Mouse (Mus musculus) lung, adult 18-20 months (tissue): ENCODE measurements around the gene H2al1j.
"Not testable (repeated sequence)": the region's sequence is repeated elsewhere in the genome, so short reads cannot be mapped to it uniquely, and the experiment has no call there.

Experiments used
- DNase-seq, 2 experiments: peaks; one replicate each; pipeline ENCODE4 v3.0.0; 2022; ENCODE audit warnings: mixed read lengths in 2 of 2

H2al1j gene

DNA sequence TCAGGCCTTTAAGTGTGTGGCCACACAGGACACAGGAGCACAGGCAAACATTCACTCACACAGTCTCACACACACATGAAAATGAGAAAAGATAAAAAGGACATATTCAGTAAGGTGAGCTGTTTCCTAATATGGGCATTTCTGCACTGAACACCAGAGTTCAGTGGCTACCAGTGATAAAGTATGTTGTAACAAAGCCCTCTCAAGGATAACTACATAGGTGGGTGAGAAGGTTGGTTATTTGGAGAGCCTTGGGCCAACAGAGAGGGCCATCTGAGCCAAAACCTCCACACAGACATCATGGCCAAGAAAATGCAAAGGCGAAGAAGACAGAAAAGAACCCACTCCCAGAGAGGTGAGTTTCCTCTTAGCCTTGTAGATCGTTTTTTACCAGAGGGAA is at the start of gene H2al1j:
Gene H2al1j, plus strand, starts transcription at position 301 of the 400 bp plus-strand sequence.
- not testable (repeated sequence) for DNase-seq

DNA sequence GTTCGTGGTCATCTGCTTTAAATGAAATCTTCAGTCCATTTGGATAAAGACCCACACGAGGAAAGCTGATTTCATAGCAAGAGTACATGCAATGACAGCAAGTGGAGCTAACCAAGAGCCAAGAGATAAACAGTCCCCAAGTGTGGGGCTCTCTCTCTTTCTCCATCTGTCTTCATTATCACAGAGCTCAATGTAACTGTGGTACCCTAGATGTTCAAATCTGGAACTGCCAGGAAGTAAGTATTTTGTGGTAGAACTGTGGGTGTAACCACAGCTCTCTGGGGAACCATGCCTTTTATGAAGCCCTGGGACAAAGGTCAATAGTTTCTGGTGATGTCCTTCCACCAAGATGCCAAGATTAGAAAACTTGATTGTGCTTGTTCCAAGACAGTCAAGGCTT is 46.9 kb upstream of the H2al1j start:
- no peak for DNase-seq

DNA sequence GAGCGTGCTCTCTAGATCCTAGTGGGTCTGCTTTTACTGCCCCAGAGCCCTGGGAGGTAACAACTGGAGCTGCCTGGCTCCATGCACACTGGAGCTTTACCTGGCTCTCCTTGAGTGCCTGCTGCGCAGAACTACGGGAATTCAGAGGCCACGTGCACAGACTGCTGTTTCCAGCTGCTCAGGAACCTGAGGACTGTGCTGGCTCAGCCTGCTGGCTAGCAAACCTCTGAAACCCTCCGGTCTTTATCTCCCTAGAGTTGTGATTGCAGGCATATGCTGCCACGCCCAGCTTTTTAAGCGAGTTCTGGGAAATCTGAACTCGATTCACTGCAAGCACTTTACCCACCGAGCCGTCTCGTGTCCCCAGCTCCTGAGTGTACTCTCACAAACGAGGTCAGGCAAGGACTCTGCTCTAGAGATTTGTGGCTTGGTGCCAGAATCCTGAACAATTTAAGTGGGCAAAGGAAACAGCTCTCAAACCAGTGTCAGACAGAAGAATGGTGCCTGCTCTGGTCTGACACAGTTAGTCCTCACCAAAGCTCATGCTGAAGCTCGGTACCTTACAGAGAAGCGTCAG is 39.2 kb upstream of the H2al1j start:
- DNase-seq: peak; percentile 20 to 49

DNA sequence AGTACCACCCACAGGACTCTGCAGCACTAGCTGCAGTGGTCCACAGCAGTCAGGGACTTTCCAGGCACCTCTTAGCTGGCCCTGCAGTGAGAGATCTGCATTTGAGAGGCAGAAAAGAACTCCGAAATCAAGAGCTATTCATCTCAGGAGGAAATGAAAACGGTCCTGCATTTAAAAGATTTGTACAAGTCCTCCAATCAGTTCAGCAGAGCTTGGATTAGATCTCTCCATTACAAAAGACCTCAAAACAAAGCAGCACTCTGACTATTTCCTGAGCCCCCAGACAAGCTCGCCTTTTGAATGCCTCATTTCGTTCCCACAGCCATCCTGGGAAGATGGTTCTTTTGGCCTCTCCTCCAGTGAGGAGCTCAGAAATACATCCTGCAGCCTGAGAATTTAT is 38.4 kb upstream of the H2al1j start:
- no peak for DNase-seq

DNA sequence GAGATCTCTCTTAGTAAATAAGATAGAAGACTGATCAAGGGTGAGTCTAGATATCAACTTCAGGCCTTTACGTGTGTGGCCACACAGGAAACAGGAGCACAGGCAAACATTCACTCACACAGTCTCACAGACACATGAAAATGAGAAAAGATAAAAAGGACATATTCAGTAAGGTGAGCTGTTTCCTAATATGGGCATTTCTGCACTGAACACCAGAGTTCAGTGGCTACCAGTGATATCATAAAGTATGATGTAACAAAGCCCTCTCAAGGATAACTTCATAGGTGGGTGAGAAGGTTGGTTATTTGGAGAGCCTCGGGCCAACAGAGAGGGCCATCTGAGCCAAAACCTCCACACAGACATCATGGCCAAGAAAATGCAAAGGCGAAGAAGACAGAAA is 28.7 kb upstream of the H2al1j start, which contains the start of gene H2al1a:
Gene H2al1a, plus strand, starts transcription at position 301 of the 400 bp plus-strand sequence.
- DNase-seq: not testable (repeated sequence)

DNA sequence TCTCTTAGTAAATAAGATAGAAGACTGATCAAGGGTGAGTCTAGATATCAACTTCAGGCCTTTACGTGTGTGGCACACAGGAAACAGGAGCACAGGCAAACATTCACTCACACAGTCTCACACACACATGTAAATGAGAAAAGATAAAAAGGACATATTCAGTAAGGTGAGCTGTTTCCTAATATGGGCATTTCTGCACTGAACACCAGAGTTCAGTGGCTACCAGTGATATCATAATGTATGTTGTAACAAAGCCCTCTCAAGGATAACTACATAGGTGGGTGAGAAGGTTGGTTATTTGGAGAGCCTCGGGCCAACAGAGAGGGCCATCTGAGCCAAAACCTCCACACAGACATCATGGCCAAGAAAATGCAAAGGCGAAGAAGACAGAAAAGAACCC is 25.5 kb upstream of the H2al1j start, which contains the start of gene H2al1b:
Gene H2al1b, plus strand, starts transcription at position 301 of the 400 bp plus-strand sequence.
- not testable (repeated sequence) for DNase-seq

DNA sequence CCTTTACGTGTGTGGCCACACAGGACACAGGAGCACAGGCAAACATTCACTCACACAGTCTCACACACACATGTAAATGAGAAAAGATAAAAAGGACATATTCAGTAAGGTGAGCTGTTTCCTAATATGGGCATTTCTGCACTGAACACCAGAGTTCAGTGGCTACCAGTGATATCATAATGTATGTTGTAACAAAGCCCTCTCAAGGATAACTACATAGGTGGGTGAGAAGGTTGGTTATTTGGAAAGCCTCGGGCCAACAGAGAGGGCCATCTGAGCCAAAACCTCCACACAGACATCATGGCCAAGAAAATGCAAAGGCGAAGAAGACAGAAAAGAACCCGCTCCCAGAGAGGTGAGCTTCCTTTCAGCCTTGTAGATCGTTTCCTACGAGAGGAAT is 22.3 kb upstream of the H2al1j start, which contains the start of gene H2al1c:
Gene H2al1c, plus strand, starts transcription at position 301 of the 400 bp plus-strand sequence.
- not testable (repeated sequence) for DNase-seq

DNA sequence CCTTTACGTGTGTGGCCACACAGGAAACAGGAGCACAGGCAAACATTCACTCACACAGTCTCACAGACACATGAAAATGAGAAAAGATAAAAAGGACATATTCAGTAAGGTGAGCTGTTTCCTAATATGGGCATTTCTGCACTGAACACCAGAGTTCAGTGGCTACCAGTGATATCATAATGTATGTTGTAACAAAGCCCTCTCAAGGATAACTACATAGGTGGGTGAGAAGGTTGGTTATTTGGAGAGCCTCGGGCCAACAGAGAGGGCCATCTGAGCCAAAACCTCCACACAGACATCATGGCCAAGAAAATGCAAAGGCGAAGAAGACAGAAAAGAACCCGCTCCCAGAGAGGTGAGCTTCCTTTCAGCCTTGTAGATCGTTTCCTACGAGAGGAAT is 19.1 kb upstream of the H2al1j start, which contains the start of gene H2al1d:
Gene H2al1d, plus strand, starts transcription at position 301 of the 400 bp plus-strand sequence.
- DNase-seq: not testable (repeated sequence)

DNA sequence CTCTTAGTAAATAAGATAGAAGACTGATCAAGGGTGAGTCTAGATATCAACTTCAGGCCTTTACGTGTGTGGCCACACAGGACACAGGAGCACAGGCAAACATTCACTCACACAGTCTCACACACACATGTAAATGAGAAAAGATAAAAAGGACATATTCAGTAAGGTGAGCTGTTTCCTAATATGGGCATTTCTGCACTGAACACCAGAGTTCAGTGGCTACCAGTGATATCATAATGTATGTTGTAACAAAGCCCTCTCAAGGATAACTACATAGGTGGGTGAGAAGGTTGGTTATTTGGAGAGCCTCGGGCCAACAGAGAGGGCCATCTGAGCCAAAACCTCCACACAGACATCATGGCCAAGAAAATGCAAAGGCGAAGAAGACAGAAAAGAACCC is 16.0 kb upstream of the H2al1j start, which contains the start of gene H2al1e:
Gene H2al1e, plus strand, starts transcription at position 301 of the 400 bp plus-strand sequence.
- not testable (repeated sequence) for DNase-seq

DNA sequence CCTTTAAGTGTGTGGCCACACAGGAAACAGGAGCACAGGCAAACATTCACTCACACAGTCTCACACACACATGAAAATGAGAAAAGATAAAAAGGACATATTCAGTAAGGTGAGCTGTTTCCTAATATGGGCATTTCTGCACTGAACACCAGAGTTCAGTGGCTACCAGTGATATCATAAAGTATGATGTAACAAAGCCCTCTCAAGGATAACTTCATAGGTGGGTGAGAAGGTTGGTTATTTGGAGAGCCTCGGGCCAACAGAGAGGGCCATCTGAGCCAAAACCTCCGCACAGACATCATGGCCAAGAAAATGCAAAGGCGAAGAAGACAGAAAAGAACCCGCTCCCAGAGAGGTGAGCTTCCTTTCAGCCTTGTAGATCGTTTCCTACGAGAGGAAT is 12.8 kb upstream of the H2al1j start, which contains the start of gene H2al1f:
Gene H2al1f, plus strand, starts transcription at position 301 of the 400 bp plus-strand sequence.
- not testable (repeated sequence) for DNase-seq

DNA sequence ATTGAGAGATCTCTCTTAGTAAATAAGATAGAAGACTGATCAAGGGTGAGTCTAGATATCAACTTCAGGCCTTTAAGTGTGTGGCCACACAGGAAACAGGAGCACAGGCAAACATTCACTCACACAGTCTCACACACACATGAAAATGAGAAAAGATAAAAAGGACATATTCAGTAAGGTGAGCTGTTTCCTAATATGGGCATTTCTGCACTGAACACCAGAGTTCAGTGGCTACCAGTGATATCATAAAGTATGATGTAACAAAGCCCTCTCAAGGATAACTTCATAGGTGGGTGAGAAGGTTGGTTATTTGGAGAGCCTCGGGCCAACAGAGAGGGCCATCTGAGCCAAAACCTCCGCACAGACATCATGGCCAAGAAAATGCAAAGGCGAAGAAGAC is 9.7 kb upstream of the H2al1j start, which contains the start of gene H2al1g:
Gene H2al1g, plus strand, starts transcription at position 301 of the 400 bp plus-strand sequence.
- not testable (repeated sequence) for DNase-seq

DNA sequence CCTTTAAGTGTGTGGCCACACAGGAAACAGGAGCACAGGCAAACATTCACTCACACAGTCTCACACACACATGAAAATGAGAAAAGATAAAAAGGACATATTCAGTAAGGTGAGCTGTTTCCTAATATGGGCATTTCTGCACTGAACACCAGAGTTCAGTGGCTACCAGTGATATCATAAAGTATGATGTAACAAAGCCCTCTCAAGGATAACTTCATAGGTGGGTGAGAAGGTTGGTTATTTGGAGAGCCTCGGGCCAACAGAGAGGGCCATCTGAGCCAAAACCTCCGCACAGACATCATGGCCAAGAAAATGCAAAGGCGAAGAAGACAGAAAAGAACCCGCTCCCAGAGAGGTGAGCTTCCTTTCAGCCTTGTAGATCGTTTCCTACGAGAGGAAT is 6.4 kb upstream of the H2al1j start, which contains the start of gene H2al1h:
Gene H2al1h, plus strand, starts transcription at position 301 of the 400 bp plus-strand sequence.
- DNase-seq: not testable (repeated sequence)

DNA sequence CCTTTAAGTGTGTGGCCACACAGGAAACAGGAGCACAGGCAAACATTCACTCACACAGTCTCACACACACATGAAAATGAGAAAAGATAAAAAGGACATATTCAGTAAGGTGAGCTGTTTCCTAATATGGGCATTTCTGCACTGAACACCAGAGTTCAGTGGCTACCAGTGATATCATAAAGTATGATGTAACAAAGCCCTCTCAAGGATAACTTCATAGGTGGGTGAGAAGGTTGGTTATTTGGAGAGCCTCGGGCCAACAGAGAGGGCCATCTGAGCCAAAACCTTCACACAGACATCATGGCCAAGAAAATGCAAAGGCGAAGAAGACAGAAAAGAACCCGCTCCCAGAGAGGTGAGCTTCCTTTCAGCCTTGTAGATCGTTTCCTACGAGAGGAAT is 3.3 kb upstream of the H2al1j start, which contains the start of gene H2al1i:
Gene H2al1i, plus strand, starts transcription at position 301 of the 400 bp plus-strand sequence.
- not testable (repeated sequence) for DNase-seq

DNA sequence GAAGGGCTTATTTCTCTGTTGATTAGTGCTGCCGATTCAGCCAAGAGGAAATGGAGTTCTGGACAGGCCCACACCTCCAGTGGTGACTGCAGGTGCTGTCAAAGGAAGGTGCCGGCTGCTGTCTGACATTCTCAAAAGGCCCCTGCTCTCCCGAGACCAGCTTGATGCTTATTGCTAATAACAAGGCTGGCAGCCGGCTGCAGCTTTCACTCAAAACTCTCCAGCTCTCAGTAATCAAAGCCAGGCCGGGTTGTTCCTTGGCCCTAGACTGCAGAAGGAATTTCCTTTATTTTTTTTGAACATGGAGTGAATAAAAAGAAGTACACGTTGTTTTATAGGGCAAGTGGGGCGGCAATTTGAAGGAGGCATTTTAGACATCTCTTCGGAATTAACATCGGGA is 18.1 kb downstream of the H2al1j start:
- peak in 1 of 2 experiments; percentile 10 for DNase-seq

DNA sequence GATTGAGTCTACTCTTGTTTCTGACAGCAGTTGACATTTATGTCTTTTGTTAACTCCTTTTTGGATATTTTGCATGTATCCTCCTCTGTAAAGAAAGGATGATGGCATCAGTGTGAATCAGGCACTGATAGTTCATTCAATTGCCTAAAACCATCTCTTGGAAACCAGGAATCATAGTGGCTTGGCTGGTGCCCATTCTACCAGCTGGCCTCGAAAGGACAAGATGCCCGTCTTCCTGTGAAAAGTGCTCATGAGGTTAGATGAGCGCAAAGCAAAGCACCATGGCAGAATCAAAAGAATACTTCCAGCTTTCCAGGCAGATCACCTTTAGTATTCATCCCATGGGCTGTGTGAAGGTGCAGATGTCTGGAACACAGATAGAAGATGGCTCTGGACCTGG is 19.1 kb downstream of the H2al1j start:
- no peak for DNase-seq

DNA sequence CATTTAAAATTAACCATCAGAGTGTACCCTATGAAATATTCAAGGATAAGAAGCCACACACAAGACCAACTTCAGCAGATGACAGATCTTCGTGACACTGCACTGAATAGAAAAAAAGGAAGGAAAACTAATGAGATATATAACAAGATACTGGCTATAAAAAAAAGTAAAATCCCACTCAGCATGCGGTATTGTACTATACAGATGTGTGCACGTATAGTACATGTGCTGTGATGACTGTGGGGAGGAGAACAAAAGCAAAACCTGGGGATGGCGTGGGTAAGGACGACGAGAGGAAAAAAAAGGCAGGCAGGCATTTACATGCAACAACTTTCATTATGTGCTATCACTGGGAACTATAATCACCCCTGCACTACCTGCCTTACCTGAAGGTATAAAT is 33.2 kb downstream of the H2al1j start:
- DNase-seq: no peak

DNA sequence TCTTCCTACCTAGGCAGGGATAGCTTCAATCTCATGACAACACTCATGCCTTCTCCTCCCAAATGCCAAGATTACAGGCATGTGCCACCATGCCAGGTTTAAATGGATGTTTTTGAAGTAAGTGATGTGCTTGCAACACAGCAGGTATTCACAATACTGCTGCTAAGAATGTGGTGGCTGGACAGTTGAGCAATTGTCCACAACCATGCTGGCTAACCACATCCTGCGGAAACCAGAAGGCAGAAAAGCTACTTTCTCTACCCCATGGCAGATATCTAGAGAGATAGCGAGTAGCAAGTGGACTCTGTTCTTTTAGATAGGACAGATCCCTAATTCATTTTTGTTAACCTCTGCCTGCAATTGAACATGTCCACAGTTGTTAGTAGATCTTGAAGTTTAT is 33.6 kb downstream of the H2al1j start:
- DNase-seq: no peak

DNA sequence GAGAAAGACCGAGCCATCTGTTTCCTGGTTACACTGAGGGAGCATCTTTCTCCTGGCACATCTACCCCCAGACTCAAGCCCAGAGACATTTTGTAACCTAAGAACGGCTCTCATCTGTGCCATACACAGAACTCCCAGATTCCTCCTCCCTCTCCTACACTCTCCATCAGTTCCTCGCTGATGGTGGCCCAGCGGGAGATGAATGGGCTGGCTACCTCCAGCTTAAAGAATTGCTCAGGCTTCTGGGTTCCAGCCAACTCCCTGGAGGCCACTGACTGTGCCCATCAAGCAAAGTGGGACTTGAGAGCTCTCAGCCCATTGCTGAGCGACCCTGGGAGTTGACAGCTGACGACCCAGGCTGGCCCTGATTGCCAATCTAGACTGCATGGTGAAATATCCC is 36.3 kb downstream of the H2al1j start:
- no peak for DNase-seq

DNA sequence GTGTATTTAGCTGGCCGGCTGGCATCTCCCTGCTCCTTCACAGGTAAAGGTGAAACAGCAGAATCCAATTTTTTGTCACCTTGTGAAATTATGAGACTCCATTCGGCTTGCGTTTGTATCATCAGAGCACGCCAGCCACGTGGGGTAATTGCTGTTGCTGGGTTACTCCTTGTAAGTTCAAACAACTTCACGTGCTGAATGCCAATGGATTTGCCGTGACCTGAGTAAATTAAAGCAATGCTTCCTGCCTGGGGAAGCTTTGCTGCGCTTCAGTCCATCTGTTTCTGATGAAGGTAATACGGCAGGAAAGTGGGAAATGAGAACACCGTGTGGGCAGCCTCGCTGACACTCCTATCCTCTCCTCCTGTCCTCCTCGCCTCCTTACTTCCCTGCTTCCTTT is 37.5 kb downstream of the H2al1j start:
- no peak for DNase-seq
